Mouse (Mus musculus) testis, adult 2 months (tissue): ENCODE data around the gene Cltb.

Source experiments
- CTCF ChIP-seq: fragments of 200-500 bp; IDR thresholded peaks from 2 replicates; pipeline ENCODE4 v1.5.1; 2012; ENCODE audit warnings: low read depth, mild to moderate bottlenecking, inconsistent platforms, low read length, moderate library complexity; ENCODE audit not compliant: control insufficient read depth, insufficient read depth, insufficient replicate concordance
- POLR2A ChIP-seq: fragments of 200-500 bp; IDR thresholded peaks from 2 replicates; pipeline ENCODE4 v1.6.1; 2012; ENCODE audit warnings: low read depth, mild to moderate bottlenecking, inconsistent platforms, low read length, moderate library complexity; ENCODE audit not compliant: control insufficient read depth

- TF ChIP-seq POLR2A (no peak), CTCF (no peak)
Observed at GRCm38 (mm10) chr13:54570736-54571135, 40.4 kb downstream of the Cltb start.
